Mouse (Mus musculus) forebrain, postnatal 0 days (tissue): ENCODE measurements around the gene Ldlrad3. TPM values are rescaled to one million over a fixed set of nuclear protein-coding genes. Genes with fewer than 3 reads are reported as not detected.

Experiments
- ATAC-seq: fragments of 200-750 bp; cut with Nextera tagmentation; 2 replicates; pipeline ENCODE4 v1.8.0; 2017; ENCODE audit warnings: mild to moderate bottlenecking, moderate library complexity
- DNase-seq: peaks from one replicate; pipeline ENCODE4 v3.0.0-alpha.2; 2015
- H3K27ac ChIP-seq: fragments of 300-500 bp; sonication (generic); 2 replicates; pipeline ENCODE4 v1.5.1; 2014; ENCODE audit warnings: low read depth, mild to moderate bottlenecking, antibody characterized with exemption, low read length, moderate library complexity, mixed read lengths
- H3K27me3 ChIP-seq: fragments of 300-500 bp; sonication (generic); 2 replicates; pipeline ENCODE4 v1.6.1; 2014; ENCODE audit warnings: mild to moderate bottlenecking, low read length, mixed read lengths; ENCODE audit not compliant: insufficient read depth
- H3K36me3 ChIP-seq: fragments of 300-500 bp; sonication (generic); 2 replicates; pipeline ENCODE4 v1.6.1; 2014; ENCODE audit warnings: mild to moderate bottlenecking, moderate library complexity; ENCODE audit not compliant: insufficient read depth
- H3K4me1 ChIP-seq: fragments of 300-500 bp; sonication (generic); 2 replicates; pipeline ENCODE4 v1.6.1; 2014; ENCODE audit warnings: antibody characterized with exemption; ENCODE audit not compliant: insufficient read depth
- H3K4me2 ChIP-seq: fragments of 300-500 bp; sonication (generic); 2 replicates; pipeline ENCODE4 v1.6.1; 2014; ENCODE audit warnings: low read depth, mild to moderate bottlenecking, moderate library complexity
- H3K4me3 ChIP-seq: fragments of 300-500 bp; sonication (generic); 2 replicates; pipeline ENCODE4 v1.5.1; 2014; ENCODE audit warnings: low read depth, low read length, mixed read lengths
- H3K9ac ChIP-seq: fragments of 300-500 bp; sonication (generic); 2 replicates; pipeline ENCODE4 v1.6.1; 2014; ENCODE audit warnings: mild to moderate bottlenecking
- H3K9me3 ChIP-seq: fragments of 300-500 bp; sonication (generic); 2 replicates; pipeline ENCODE4 v1.6.1; 2016; ENCODE audit warnings: low read length
- CTCF ChIP-seq: sonication (generic); IDR thresholded peaks from 2 replicates; pipeline ENCODE4 v1.5.1; 2016; ENCODE audit warnings: antibody characterized with exemption, control low read depth, low read depth
- WGBS: fragments of 180-500 bp; shearing (Covaris S2); extraction: QIAGEN DNeasy Blood & Tissue Kit; methylation state at CpG from one replicate; pipeline ENCODE4 v1.1.7; 2014; 5-methylcytosine and 5-hydroxymethylcytosine counted together
- polyA plus RNA-seq: library from polyadenylated mRNA; unstranded; fragments of >200 nt; fragmentation: Nextera tagmentation; extraction: Ambion mirVana; gene quantifications from 2 replicates; pipeline ENCODE4 v1.2.1, GENCODE M21; 2015
- total RNA-seq: library from RNA; depleted of rRNA; stranded (reverse); fragments of >200 nt; gene quantifications from 2 replicates; pipeline ENCODE4 v1.2.3, GENCODE M21; 2014

Ldlrad3 gene
- total and polyA plus RNA-seq, 2 experiments from 2014 or later, result 20.9 to 23.4 TPM

DNA sequence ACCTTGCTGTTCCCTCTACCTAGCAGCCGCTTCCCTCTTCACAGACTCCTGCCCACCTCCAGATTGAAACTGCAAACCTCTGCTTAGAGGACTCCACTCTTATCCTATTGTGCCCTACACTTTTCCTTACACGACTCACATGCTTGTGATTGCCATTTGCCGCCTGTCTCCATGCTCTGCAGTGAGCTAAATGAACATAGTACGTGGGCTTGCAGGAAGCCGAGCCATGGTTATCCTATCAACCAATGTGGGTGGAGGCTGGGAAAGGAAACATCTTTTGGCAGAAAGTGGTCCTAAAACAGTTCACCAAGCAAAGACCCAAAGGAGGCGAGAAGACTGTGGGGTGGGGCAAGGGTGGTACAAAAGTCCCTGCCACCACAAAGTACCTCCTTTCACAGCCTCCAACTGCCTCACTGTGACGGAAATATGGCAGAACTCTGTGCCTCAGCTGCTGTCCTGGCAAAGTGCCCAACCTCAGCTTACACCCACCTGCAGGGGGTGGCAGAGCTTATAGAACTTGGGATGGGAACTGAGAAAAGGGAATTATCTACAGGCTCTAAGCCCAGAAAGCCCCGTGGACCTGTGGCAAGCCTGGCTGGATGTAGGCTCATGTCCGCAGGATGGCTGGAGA lies 153.4 kb downstream of the Ldlrad3 start:
- Histone ChIP-seq H3K9ac (no peak overlapping the region), H3K9me3 (no peaks in the 10 kb centered on the region), H3K36me3 (no peaks in the 10 kb centered on the region), H3K27ac (no peak overlapping the region), H3K27me3 (no peaks in the 10 kb centered on the region), H3K4me2 (no peak overlapping the region), H3K4me3 (no peak overlapping the region), H3K4me1 (peaks cover 20% of the 10 kb centered on the region; the same call in 1 of the 2 replicates)
- WGBS, result 48% methylated on average over 9 of the region's 9 CpGs
- ATAC-seq, result no peak
- TF ChIP-seq CTCF, result peak; percentile 52
- peak; percentile 60 for DNase-seq

DNA sequence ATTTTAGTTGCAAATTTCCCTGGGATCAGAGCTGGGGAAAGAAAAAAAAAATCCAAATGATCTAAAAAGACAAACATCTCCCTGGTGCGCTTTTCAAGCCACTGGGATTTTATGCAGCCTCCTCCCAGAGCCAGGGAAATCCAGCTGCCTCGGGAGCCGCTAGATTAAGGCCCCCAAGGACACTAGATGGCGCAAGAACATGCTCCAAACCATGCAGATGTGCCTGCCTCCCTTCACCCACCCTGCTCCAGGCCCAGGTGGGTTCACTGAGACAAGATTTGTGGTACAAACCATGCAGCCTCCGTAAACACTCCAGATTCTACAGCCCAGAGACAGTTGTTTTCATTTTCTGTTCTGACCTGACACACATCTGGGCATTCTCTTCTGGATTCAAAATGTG lies 155.5 kb downstream of the Ldlrad3 start:
- no peak overlapping the region for H3K4me3 ChIP-seq
- TF ChIP-seq CTCF, result peak; percentile 81
- no peaks in the 10 kb centered on the region for H3K36me3 ChIP-seq
- no peak overlapping the region for H3K9ac ChIP-seq
- ATAC-seq (peak; percentile 87), DNase-seq (peak; percentile 81)
- H3K4me1 ChIP-seq, result peaks cover 20% of the 10 kb centered on the region; the same call in 1 of the 2 replicates
- H3K27ac ChIP-seq, result peak overlapping the region; percentile 57; the same call in 1 of the 2 replicates
- 20% methylated on average over 5 of the region's 5 CpGs for WGBS
- no peaks in the 10 kb centered on the region for H3K27me3 ChIP-seq
- no peak overlapping the region for H3K4me2 ChIP-seq
- no peaks in the 10 kb centered on the region for H3K9me3 ChIP-seq

DNA sequence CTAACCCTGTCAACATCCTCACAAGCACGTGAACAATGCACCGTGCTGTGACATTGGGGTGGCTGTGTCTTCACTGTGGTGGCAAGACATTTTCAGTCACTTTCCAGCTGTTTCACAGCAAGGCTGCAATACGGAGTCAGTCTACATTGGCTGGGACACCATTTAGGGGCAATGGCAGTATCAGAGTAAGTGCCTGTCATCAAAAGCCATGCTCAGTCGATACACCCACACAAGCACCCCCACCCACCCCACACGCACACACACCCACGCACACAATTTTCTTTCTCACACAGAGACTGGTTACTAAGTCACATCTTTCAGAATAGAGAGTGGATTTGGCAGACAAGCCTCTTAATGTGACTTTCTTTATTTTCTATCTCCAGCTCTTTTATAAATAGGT lies 156.0 kb downstream of the Ldlrad3 start:
- Histone ChIP-seq H3K9ac (no peak overlapping the region), H3K36me3 (no peaks in the 10 kb centered on the region), H3K9me3 (no peaks in the 10 kb centered on the region), H3K27me3 (no peaks in the 10 kb centered on the region), H3K4me3 (no peak overlapping the region), H3K27ac (peak overlapping the region; percentile 57), H3K4me2 (no peak overlapping the region), H3K4me1 (peaks cover 20% of the 10 kb centered on the region; the same call in 1 of the 2 replicates)
- ATAC-seq (peak; percentile 61), DNase-seq (no peak)
- TF ChIP-seq CTCF, result no peak
- 34% methylated on average over 6 of the region's 6 CpGs for WGBS

DNA sequence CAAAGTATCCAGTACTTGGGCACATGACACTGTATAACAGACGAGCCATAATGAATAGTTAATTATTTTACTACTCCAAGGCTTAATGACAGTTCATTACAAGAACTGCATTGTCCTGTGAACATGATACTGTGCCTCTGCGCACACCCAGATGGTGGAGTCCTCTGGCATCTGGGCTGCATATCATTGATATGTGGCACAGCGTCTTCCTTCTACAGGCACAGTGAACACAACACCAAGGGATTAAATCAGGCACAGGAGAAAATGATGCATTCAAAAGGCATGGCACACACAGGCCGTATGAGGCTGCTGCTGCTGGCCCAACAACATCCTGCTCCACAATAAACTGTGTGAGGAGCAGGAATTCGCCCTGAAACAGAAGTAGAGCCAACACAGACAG lies 156.5 kb downstream of the Ldlrad3 start:
- Histone ChIP-seq H3K4me2 (no peak overlapping the region), H3K36me3 (no peaks in the 10 kb centered on the region), H3K9ac (no peak overlapping the region), H3K27me3 (no peaks in the 10 kb centered on the region), H3K27ac (peak overlapping the region; percentile 57; the same call in 1 of the 2 replicates), H3K9me3 (no peaks in the 10 kb centered on the region), H3K4me3 (no peak overlapping the region), H3K4me1 (peaks cover 20% of the 10 kb centered on the region; the same call in 1 of the 2 replicates)
- DNase-seq (no peak), ATAC-seq (peak; percentile 60)
- 20% methylated on average over 5 of the region's 5 CpGs for WGBS
- no peak for TF ChIP-seq CTCF

DNA sequence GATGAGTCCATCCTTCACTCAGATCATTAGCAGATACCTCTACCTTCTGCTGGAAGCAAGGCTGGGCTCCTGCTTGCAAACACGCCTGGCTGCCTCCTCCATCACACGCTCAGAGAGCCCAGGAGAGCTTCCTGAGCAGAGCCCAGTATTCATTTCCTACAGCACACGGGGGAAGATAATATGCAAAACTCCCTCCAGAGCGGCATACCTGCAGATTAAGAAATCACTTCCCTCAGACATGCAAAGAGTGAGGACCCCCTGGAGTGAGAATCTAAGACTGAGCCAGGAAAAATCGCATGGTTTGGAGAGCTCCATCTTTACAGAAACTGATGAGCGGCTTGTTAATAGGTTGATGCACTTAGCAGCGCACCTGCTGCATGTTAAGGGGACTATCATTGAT lies 158.9 kb downstream of the Ldlrad3 start:
- ATAC-seq, result peak; percentile 11; the same call in 1 of the 2 replicates
- no peak for TF ChIP-seq CTCF
- Histone ChIP-seq H3K4me2 (no peak overlapping the region), H3K27me3 (no peaks in the 10 kb centered on the region), H3K4me1 (peaks cover 8% of the 10 kb centered on the region; the same call in 1 of the 2 replicates), H3K9me3 (no peaks in the 10 kb centered on the region), H3K9ac (no peak overlapping the region), H3K27ac (no peak overlapping the region), H3K4me3 (no peak overlapping the region), H3K36me3 (no peaks in the 10 kb centered on the region)
- DNase-seq, result no peak
- WGBS, result 62% methylated on average over 7 of the region's 7 CpGs

DNA sequence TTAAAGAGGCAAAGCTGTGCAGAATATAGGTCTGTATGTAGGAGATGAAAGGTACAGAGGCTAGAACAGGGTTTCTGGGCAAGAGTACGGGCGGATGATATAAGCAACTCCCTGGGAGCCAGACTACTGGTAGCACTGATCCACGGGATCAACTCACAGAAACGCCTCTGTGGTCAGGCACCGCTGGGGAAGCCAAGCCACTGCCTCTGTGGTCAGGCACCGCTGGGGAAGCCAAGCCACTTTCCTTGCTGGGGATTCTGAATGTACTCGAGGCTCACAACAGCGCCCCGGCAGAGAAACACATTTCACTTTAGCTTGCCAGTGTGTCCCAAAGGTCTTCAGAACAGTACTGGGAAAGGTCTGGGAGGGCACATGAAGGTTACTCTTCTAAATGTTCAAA lies 160.0 kb downstream of the Ldlrad3 start:
- DNase-seq, result no peak
- Histone ChIP-seq H3K4me2 (no peak overlapping the region), H3K27me3 (no peaks in the 10 kb centered on the region), H3K36me3 (no peaks in the 10 kb centered on the region), H3K4me3 (no peak overlapping the region), H3K9ac (no peak overlapping the region), H3K27ac (no peak overlapping the region), H3K9me3 (no peaks in the 10 kb centered on the region), H3K4me1 (peaks cover 8% of the 10 kb centered on the region; the same call in 1 of the 2 replicates)
- no peak for ATAC-seq
- 95% methylated on average over 9 of the region's 9 CpGs for WGBS
- TF ChIP-seq CTCF, result no peak

DNA sequence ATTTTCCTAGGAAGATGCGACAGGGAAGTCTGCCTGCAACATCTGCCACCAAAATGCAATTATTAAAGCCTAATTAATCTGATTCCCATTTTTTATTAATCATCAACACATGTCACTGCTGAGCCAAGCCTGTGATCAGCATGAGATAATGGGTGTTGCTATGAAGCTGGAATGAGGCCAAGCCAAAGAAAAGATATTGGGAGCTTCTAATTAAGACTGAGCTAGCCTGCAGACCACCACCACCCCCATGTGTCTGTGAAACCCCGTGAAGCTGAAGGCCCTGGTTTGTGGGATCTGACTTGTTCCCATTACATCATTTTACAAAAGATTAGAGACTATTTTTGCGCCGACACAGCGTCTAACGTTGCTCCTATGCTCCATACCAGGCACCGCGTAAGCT lies 161.7 kb downstream of the Ldlrad3 start:
- H3K27ac ChIP-seq, result no peak overlapping the region

More for the DNA sequence above, 161.7 kb downstream of the Ldlrad3 start:
- Histone ChIP-seq H3K9ac (no peak overlapping the region), H3K36me3 (no peaks in the 10 kb centered on the region), H3K27me3 (no peaks in the 10 kb centered on the region), H3K4me1 (no peaks in the 10 kb centered on the region), H3K4me2 (no peak overlapping the region), H3K4me3 (no peak overlapping the region), H3K9me3 (no peaks in the 10 kb centered on the region)
- ATAC-seq (no peak), DNase-seq (no peak)
- no peak for TF ChIP-seq CTCF
- WGBS, result 52% methylated on average over 8 of the region's 8 CpGs
